Comparison of ENCODE assay signal across 8 mouse cellular contexts in the genomic region with DNA sequence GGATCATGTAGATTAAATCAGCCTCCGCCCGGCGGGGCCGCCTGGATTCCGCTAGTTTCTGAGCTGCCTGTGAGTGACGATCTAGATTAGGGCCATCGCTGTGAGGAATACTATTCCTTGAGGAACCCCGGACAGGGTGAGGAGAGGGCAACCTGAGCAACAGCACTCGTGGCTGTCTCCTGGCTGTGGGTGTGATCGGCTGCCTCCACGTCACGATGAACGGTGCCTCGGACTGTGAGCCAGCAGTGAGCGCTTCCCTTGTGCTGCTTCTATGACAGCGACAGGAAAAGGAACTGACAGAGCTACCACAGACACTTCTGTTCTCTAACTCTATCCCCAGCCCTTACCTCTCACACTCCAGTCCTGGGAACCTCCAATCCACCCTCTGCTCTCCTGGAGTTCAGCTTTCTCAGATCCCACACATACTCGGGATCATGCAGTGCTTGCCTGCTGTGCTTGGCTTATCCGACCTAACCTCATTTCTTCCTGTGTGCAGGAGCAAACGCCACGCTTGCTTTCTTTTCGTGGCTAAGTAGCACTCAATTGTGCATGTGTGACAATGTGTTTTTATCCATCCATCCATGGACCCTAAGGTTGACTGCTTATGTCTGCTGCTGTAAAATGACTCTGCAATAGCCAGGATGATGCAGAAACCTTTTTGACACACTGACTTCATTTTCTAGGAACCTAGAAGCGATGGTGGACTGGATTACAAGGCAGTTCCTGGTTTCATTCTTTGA. TPM values are rescaled to one million over a fixed set of nuclear protein-coding genes. Genes with fewer than 3 reads are reported as not detected.
DNase-seq lines count a peak whose midpoint lies in the region; ATAC-seq and TF ChIP-seq lines count a peak whose summit lies in the region.

No protein-coding gene starts in this region.

- no peak overlapping the region for H3K27ac ChIP-seq in hindbrain, postnatal 0 days
- no peak overlapping the region for H3K27ac ChIP-seq in hindbrain, embryonic 12.5 days
- H3K27ac ChIP-seq in heart, embryonic 14.5 days (replicated peaks in 1 of 2; ENCODE audit: control insufficient read depth in 1 of 2, insufficient read depth in 1 of 2, low read depth in 2 of 2, low read length in 2 of 2): no peak overlapping the region

- no peaks in the 10 kb centered on the region for H3K9me3 ChIP-seq in hindbrain, postnatal 0 days (ENCODE audit: low read length)
- no peaks in the 10 kb centered on the region for H3K9me3 ChIP-seq in hindbrain, embryonic 12.5 days (replicated peaks)
- no peaks in the 10 kb centered on the region for H3K9me3 ChIP-seq in heart, embryonic 14.5 days (ENCODE audit: control insufficient read depth, low read length)

- ATAC-seq in hindbrain, postnatal 0 days: 0 out of 2 replicates have a peak, but pooled peaks have one; percentile 43
- no peak for ATAC-seq in hindbrain, embryonic 12.5 days (ENCODE audit: low FRiP score)
- ATAC-seq in Patski: peak; percentile 69
- ATAC-seq in heart, embryonic 14.5 days (ENCODE audit: insufficient number of reproducible peaks, insufficient read depth, low FRiP score, low read depth): no peak
- ATAC-seq in megakaryocyte, adult 5-6 weeks (ENCODE audit: poor library complexity, severe bottlenecking): peak; percentile 94

- H3K27me3 ChIP-seq in hindbrain, postnatal 0 days (ENCODE audit: insufficient read depth, low read length): no peaks in the 10 kb centered on the region
- no peaks in the 10 kb centered on the region for H3K27me3 ChIP-seq in hindbrain, embryonic 12.5 days
- H3K27me3 ChIP-seq in Patski: no peaks in the 10 kb centered on the region
- H3K27me3 ChIP-seq in heart, embryonic 14.5 days (ENCODE audit: control insufficient read depth, insufficient read depth, low read length): no peaks in the 10 kb centered on the region

- 67% methylated on average over 22 of the region's 22 CpGs for whole genome bisulfite sequencing in hindbrain, postnatal 0 days
- 66% methylated on average over 22 of the region's 22 CpGs for WGBS in hindbrain, embryonic 12.5 days
- WGBS in heart, embryonic 14.5 days: 37% methylated on average over 22 of the region's 22 CpGs

- TF ChIP-seq CTCF in hindbrain, postnatal 0 days (IDR thresholded peaks at IDR 0.05; ENCODE audit: low read depth): no peak
- no peak for TF ChIP-seq CTCF in Patski (IDR thresholded peaks at IDR 0.05)

- in situ Hi-C loops in Patski (cut with MboI; ENCODE audit: low pct_unique_long_range_greater_than_20kb): no loop called here

- POLR2A ChIA-PET in Patski (lab: Charles Lee): no interaction called here

- CTCF ChIA-PET in Patski (lab: Charles Lee): no interaction called here

- H3K4me2 ChIP-seq in hindbrain, postnatal 0 days (ENCODE audit: low read depth, low read length): peak overlapping the region; percentile 23; the same call in 1 of the 2 replicates
- no peak overlapping the region for H3K4me2 ChIP-seq in hindbrain, embryonic 12.5 days (replicated peaks)
- peak overlapping the region; percentile 55 for H3K4me2 ChIP-seq in heart, embryonic 14.5 days (ENCODE audit: low read length)

- no peak for DNase-seq in hindbrain, postnatal 0 days (ENCODE audit: low spot score)
- peak; percentile 50 for DNase-seq in Patski (ENCODE audit: low read depth, low spot score)
- DNase-seq in MN1 (ENCODE audit: low spot score): no peak
- no peak for DNase-seq in yolk sac, embryonic 10.5 days (ENCODE audit: low spot score)
- no peak for DNase-seq in adrenal gland, postnatal 36 days

- peaks cover 5% of the 10 kb centered on the region; the same call in 1 of the 2 replicates for H3K4me1 ChIP-seq in hindbrain, postnatal 0 days (ENCODE audit: insufficient read depth, low read length)
- H3K4me1 ChIP-seq in hindbrain, embryonic 12.5 days: peaks cover 13% of the 10 kb centered on the region
- H3K4me1 ChIP-seq in heart, embryonic 14.5 days (ENCODE audit: control insufficient read depth in 2 of 2, insufficient read depth in 2 of 2, low read length in 2 of 2): peaks cover 10 to 27% of the 10 kb centered on the region in 2 experiments

- H3K4me3 ChIP-seq in hindbrain, postnatal 0 days (ENCODE audit: low read length): no peak overlapping the region
- H3K4me3 ChIP-seq in hindbrain, embryonic 12.5 days: no peak overlapping the region
- peak overlapping the region; percentile 6 to 21; a peak in 2 of 4 replicates for H3K4me3 ChIP-seq in heart, embryonic 14.5 days (ENCODE audit: control insufficient read depth in 1 of 2, insufficient read depth in 1 of 2, low read depth in 1 of 2, low read length in 2 of 2)

- no peaks in the 10 kb centered on the region for H3K36me3 ChIP-seq in hindbrain, postnatal 0 days (ENCODE audit: insufficient read depth, low read length)
- no peaks in the 10 kb centered on the region for H3K36me3 ChIP-seq in hindbrain, embryonic 12.5 days
- H3K36me3 ChIP-seq in heart, embryonic 14.5 days (ENCODE audit: control insufficient read depth, insufficient read depth, low read length): no peaks in the 10 kb centered on the region

- H3K9ac ChIP-seq in hindbrain, postnatal 0 days (replicated peaks; ENCODE audit: low read length): 0 out of 2 replicates have a peak overlapping the region, but pooled peaks have one; percentile 17
- no peak overlapping the region for H3K9ac ChIP-seq in hindbrain, embryonic 12.5 days
- peak overlapping the region; percentile 49 for H3K9ac ChIP-seq in heart, embryonic 14.5 days (ENCODE audit: low read length)

RNA-seq across cellular contexts. Expression of gene Hs2st1, which starts 8.3 kb away (rescaled TPM):
- 38.8 and 39.2 TPM in 2 replicates for total RNA-seq in hindbrain, postnatal 0 days (2014; rRNA removed)
- 11.0 and 11.1 TPM in 2 replicates for polyA plus RNA-seq in hindbrain, postnatal 0 days (2015; fragmentation: Nextera tagmentation; extraction: Ambion mirVana)
- polyA plus RNA-seq in hindbrain, embryonic 12.5 days (2016; fragmentation: Nextera tagmentation; extraction: Ambion mirVana): 24.1 and 25.1 TPM in 2 replicates
- 44.0 TPM for polyA plus RNA-seq in Patski (2021)
- polyA plus RNA-seq in heart, embryonic 14.5 days (2014; fragmentation: Nextera tagmentation; extraction: Ambion mirVana): 7.0 and 8.6 TPM in 2 replicates
- total RNA-seq in megakaryocyte, adult 5-6 weeks (2015): 9.0 and 10.5 TPM in 2 replicates
- total RNA-seq in megakaryocyte, adult 5-6 weeks (2017): 9.8 and 10.9 TPM in 2 replicates
- total RNA-seq in adrenal gland, postnatal 36 days (2021): 10 to 100 TPM; 15.9 to 19.2 TPM

RNA-seq across cellular contexts. Expression of gene Selenof, which starts 8.4 kb away (rescaled TPM):
- 210 and 211 TPM in 2 replicates for total RNA-seq in hindbrain, postnatal 0 days (2014; rRNA removed)
- polyA plus RNA-seq in hindbrain, postnatal 0 days (2015; fragmentation: Nextera tagmentation; extraction: Ambion mirVana): 686 and 693 TPM in 2 replicates
- 452 and 477 TPM in 2 replicates for polyA plus RNA-seq in hindbrain, embryonic 12.5 days (2016; fragmentation: Nextera tagmentation; extraction: Ambion mirVana)
- 873 TPM for polyA plus RNA-seq in Patski (2021)
- 340 and 384 TPM in 2 replicates for polyA plus RNA-seq in heart, embryonic 14.5 days (2014; fragmentation: Nextera tagmentation; extraction: Ambion mirVana)
- 348 and 402 TPM in 2 replicates for total RNA-seq in megakaryocyte, adult 5-6 weeks (2015)
- total RNA-seq in megakaryocyte, adult 5-6 weeks (2017): 537 and 557 TPM in 2 replicates
- 100 to 1,000 TPM; 354 to 359 TPM for total RNA-seq in adrenal gland, postnatal 36 days (2021)

Comparison
In these comparisons a context has a peak if more than half of its experiments do, and no peak if none do; other contexts are left out.
1. ATAC-seq: peak in hindbrain, postnatal 0 days (single experiment), Patski (single experiment) and megakaryocyte, adult 5-6 weeks (single experiment); none in hindbrain, embryonic 12.5 days (single experiment) and heart, embryonic 14.5 days (single experiment).
2. H3K4me3 ChIP-seq: peak in heart, embryonic 14.5 days (2 of 2); none in hindbrain, postnatal 0 days (single experiment) and hindbrain, embryonic 12.5 days (single experiment).